Mouse (Mus musculus) olfactory bulb, adult 2 months (tissue): ENCODE measurements at regions not wholly inside any gene's neighbourhood (a gene's known extent, or its start where the extent isn't known, plus 50 kb on each side); places are given as distances from the start of the nearest gene placed in this dataset.

Experiments
- H3K27ac ChIP-seq: fragments of 200-500 bp; 2 replicates; pipeline ENCODE4 v1.5.1; 2012; ENCODE audit warnings: low read depth, low read length; ENCODE audit not compliant: insufficient read depth
- H3K4me1 ChIP-seq: fragments of 200-500 bp; 2 replicates; pipeline ENCODE4 v1.6.1; 2012; ENCODE audit warnings: low read length; ENCODE audit not compliant: control insufficient read depth, insufficient read depth
- H3K4me3 ChIP-seq: fragments of 200-500 bp; 2 replicates; pipeline ENCODE4 v1.5.1; 2012; ENCODE audit warnings: mild to moderate bottlenecking, low read depth, low read length, moderate library complexity; ENCODE audit not compliant: insufficient read depth
- CTCF ChIP-seq: fragments of 200-500 bp; IDR thresholded peaks from 2 replicates; pipeline ENCODE4 v1.5.1; 2012; ENCODE audit warnings: low read depth, mild to moderate bottlenecking, low read length, moderate library complexity; ENCODE audit not compliant: insufficient read depth
- POLR2A ChIP-seq: fragments of 200-500 bp; IDR thresholded peaks from 2 replicates; pipeline ENCODE4 v1.6.1; 2012; ENCODE audit warnings: mild to moderate bottlenecking, low read depth, low read length, moderate library complexity; ENCODE audit not compliant: insufficient read depth
- WGBS: fragments of 180-500 bp; shearing (Covaris S2); methylation state at CpG from one replicate; pipeline ENCODE4 v1.1.7; 2018; 5-methylcytosine and 5-hydroxymethylcytosine counted together

- Histone ChIP-seq H3K27ac (no peak overlapping the region), H3K4me3 (no peak overlapping the region), H3K4me1 (no peaks in the 10 kb centered on the region)
- TF ChIP-seq CTCF (no peak), POLR2A (no peak)
- WGBS = 76% methylated on average over 3 of the region's 3 CpGs
Observed at GRCm38 (mm10) chr2:133338150-133338549, 213.8 kb upstream of the Bmp2 start.

- 92% methylated on average over 4 of the region's 4 CpGs for WGBS
- no peak for TF ChIP-seq CTCF
- no peak for TF ChIP-seq POLR2A
- Histone ChIP-seq H3K4me3 (no peak overlapping the region), H3K27ac (no peak overlapping the region), H3K4me1 (no peaks in the 10 kb centered on the region)
Observed at GRCm38 (mm10) chr2:133341352-133341751, 210.6 kb upstream of the Bmp2 start.

GRCm38 (mm10) chr2:133345964-133346788, 205.8 kb upstream of the Bmp2 start:
- TF ChIP-seq CTCF (no peak), POLR2A (no peak)
- no peak overlapping the region for H3K4me3 ChIP-seq
- H3K27ac ChIP-seq = no peak overlapping the region
- no peaks in the 10 kb centered on the region for H3K4me1 ChIP-seq
- 48% methylated on average over 12 of the region's 12 CpGs for WGBS

GRCm38 (mm10) chr2:133346789-133347424, 205.1 kb upstream of the Bmp2 start:
- no peak for TF ChIP-seq CTCF
- no peak for TF ChIP-seq POLR2A
- Histone ChIP-seq H3K4me3 (no peak overlapping the region), H3K27ac (no peak overlapping the region), H3K4me1 (no peaks in the 10 kb centered on the region)
- WGBS = 27% methylated on average over 4 of the region's 4 CpGs

GRCm38 (mm10) chr2:133351306-133351705, 200.7 kb upstream of the Bmp2 start:
- H3K27ac ChIP-seq = no peak overlapping the region
- WGBS = 43% methylated on average over 3 of the region's 3 CpGs
- H3K4me1 ChIP-seq = no peaks in the 10 kb centered on the region
- H3K4me3 ChIP-seq = no peak overlapping the region
- no peak for TF ChIP-seq POLR2A
- TF ChIP-seq CTCF = no peak

GRCm38 (mm10) chr2:133352800-133353199, 199.2 kb upstream of the Bmp2 start:
- TF ChIP-seq CTCF (no peak), POLR2A (no peak)
- Histone ChIP-seq H3K27ac (no peak overlapping the region), H3K4me3 (no peak overlapping the region), H3K4me1 (no peaks in the 10 kb centered on the region)
- 88% methylated on average over 3 of the region's 3 CpGs for WGBS

- TF ChIP-seq POLR2A = no peak
- TF ChIP-seq CTCF = no peak
Observed at GRCm38 (mm10) chr2:133362693-133363443, 189.1 kb upstream of the Bmp2 start.

GRCm38 (mm10) chr2:133371490-133372215, 180.3 kb upstream of the Bmp2 start:
- no peak overlapping the region for H3K4me3 ChIP-seq
- no peak overlapping the region for H3K27ac ChIP-seq
- no peak for TF ChIP-seq CTCF
- no peak for TF ChIP-seq POLR2A
- no peaks in the 10 kb centered on the region for H3K4me1 ChIP-seq
- 91% methylated on average over 12 of the region's 12 CpGs for WGBS

More at GRCm38 (mm10) chr2:133362693-133363443, 189.1 kb upstream of the Bmp2 start:
- WGBS = 61% methylated on average over 4 of the region's 4 CpGs
- H3K4me1 ChIP-seq = no peaks in the 10 kb centered on the region
- H3K27ac ChIP-seq = no peak overlapping the region
- no peak overlapping the region for H3K4me3 ChIP-seq
